Mouse (Mus musculus): ENCODE measurements around the gene Serpina12. TPM values are rescaled to one million over a fixed set of nuclear protein-coding genes. Genes with fewer than 3 reads are reported as not detected.

Gene Serpina12
- polyA plus RNA-seq, 1 experiment = not detected

- no peak for TF ChIP-seq CTCF (IDR thresholded peaks at IDR 0.05; ENCODE audit: control insufficient read depth, insufficient read depth, insufficient replicate concordance, low read depth, low read length)
- no peak for TF ChIP-seq POLR2A (IDR thresholded peaks at IDR 0.05; ENCODE audit: control insufficient read depth, low read depth, low read length)
- Histone ChIP-seq H3K4me1 (ENCODE audit: control insufficient read depth, insufficient read depth, low read length) (peaks cover 2% of the 10 kb centered on the region), H3K4me3 (ENCODE audit: control insufficient read depth, low read depth, low read length) (no peak overlapping the region), H3K27ac (ENCODE audit: control insufficient read depth, insufficient read depth, low read depth, low read length) (no peak overlapping the region), H3K27me3 (ENCODE audit: control insufficient read depth, insufficient read depth, low read length) (no peaks in the 10 kb centered on the region), H3K36me3 (ENCODE audit: control insufficient read depth, insufficient read depth, low read length) (no peaks in the 10 kb centered on the region)
These were observed 20.8 kb upstream of the Serpina12 start for GRCm38 (mm10) chr12:104064996-104065395.

GRCm38 (mm10) chr12:104064532-104064931 is 20.3 kb upstream of the Serpina12 start:
- Histone ChIP-seq H3K27ac (ENCODE audit: control insufficient read depth, insufficient read depth, low read depth, low read length) (no peak overlapping the region), H3K4me1 (ENCODE audit: control insufficient read depth, insufficient read depth, low read length) (peaks cover 2% of the 10 kb centered on the region), H3K36me3 (ENCODE audit: control insufficient read depth, insufficient read depth, low read length) (no peaks in the 10 kb centered on the region), H3K27me3 (ENCODE audit: control insufficient read depth, insufficient read depth, low read length) (no peaks in the 10 kb centered on the region), H3K4me3 (ENCODE audit: control insufficient read depth, low read depth, low read length) (no peak overlapping the region)
- TF ChIP-seq POLR2A (IDR thresholded peaks at IDR 0.05; ENCODE audit: control insufficient read depth, low read depth, low read length) (no peak), CTCF (IDR thresholded peaks at IDR 0.05; ENCODE audit: control insufficient read depth, insufficient read depth, insufficient replicate concordance, low read depth, low read length) (no peak)

GRCm38 (mm10) chr12:104061862-104062261 is 17.6 kb upstream of the Serpina12 start:
- no peaks in the 10 kb centered on the region for H3K36me3 ChIP-seq (ENCODE audit: control insufficient read depth, insufficient read depth, low read length)
- H3K27me3 ChIP-seq (ENCODE audit: control insufficient read depth, insufficient read depth, low read length) = no peaks in the 10 kb centered on the region
- no peak for TF ChIP-seq POLR2A (IDR thresholded peaks at IDR 0.05; ENCODE audit: control insufficient read depth, low read depth, low read length)
- TF ChIP-seq CTCF (IDR thresholded peaks at IDR 0.05; ENCODE audit: control insufficient read depth, insufficient read depth, insufficient replicate concordance, low read depth, low read length) = no peak

GRCm38 (mm10) chr12:104060126-104060525 is 15.9 kb upstream of the Serpina12 start:
- H3K27ac ChIP-seq (ENCODE audit: control insufficient read depth, insufficient read depth, low read depth, low read length) = no peak overlapping the region
- TF ChIP-seq CTCF (IDR thresholded peaks at IDR 0.05; ENCODE audit: control insufficient read depth, insufficient read depth, insufficient replicate concordance, low read depth, low read length) (no peak), POLR2A (IDR thresholded peaks at IDR 0.05; ENCODE audit: control insufficient read depth, low read depth, low read length) (no peak)
- no peaks in the 10 kb centered on the region; the same call in 1 of the 2 replicates for H3K4me1 ChIP-seq (ENCODE audit: control insufficient read depth, insufficient read depth, low read length)
- H3K4me3 ChIP-seq (ENCODE audit: control insufficient read depth, low read depth, low read length) = no peak overlapping the region
- no peaks in the 10 kb centered on the region for H3K27me3 ChIP-seq (ENCODE audit: control insufficient read depth, insufficient read depth, low read length)
- H3K36me3 ChIP-seq (ENCODE audit: control insufficient read depth, insufficient read depth, low read length) = no peaks in the 10 kb centered on the region

More at GRCm38 (mm10) chr12:104061862-104062261, 17.6 kb upstream of the Serpina12 start:
- H3K4me1 ChIP-seq (ENCODE audit: control insufficient read depth, insufficient read depth, low read length) = no peaks in the 10 kb centered on the region; the same call in none of the 2 replicates
- no peak overlapping the region for H3K27ac ChIP-seq (ENCODE audit: control insufficient read depth, insufficient read depth, low read depth, low read length)
- H3K4me3 ChIP-seq (ENCODE audit: control insufficient read depth, low read depth, low read length) = no peak overlapping the region

- Histone ChIP-seq H3K36me3 (ENCODE audit: control insufficient read depth, insufficient read depth, low read length) (no peaks in the 10 kb centered on the region), H3K4me1 (ENCODE audit: control insufficient read depth, insufficient read depth, low read length) (no peaks in the 10 kb centered on the region; the same call in 1 of the 2 replicates), H3K27ac (ENCODE audit: control insufficient read depth, insufficient read depth, low read depth, low read length) (no peak overlapping the region), H3K27me3 (ENCODE audit: control insufficient read depth, insufficient read depth, low read length) (no peaks in the 10 kb centered on the region), H3K4me3 (ENCODE audit: control insufficient read depth, low read depth, low read length) (no peak overlapping the region)
- no peak for TF ChIP-seq CTCF (IDR thresholded peaks at IDR 0.05; ENCODE audit: control insufficient read depth, insufficient read depth, insufficient replicate concordance, low read depth, low read length)
- no peak for TF ChIP-seq POLR2A (IDR thresholded peaks at IDR 0.05; ENCODE audit: control insufficient read depth, low read depth, low read length)
These were observed 13.3 kb upstream of the Serpina12 start for GRCm38 (mm10) chr12:104057531-104057930.

- H3K27me3 ChIP-seq (ENCODE audit: control insufficient read depth, insufficient read depth, low read length) = no peaks in the 10 kb centered on the region
- no peaks in the 10 kb centered on the region for H3K36me3 ChIP-seq (ENCODE audit: control insufficient read depth, insufficient read depth, low read length)
- no peak overlapping the region for H3K4me3 ChIP-seq (ENCODE audit: control insufficient read depth, low read depth, low read length)
- TF ChIP-seq POLR2A (IDR thresholded peaks at IDR 0.05; ENCODE audit: control insufficient read depth, low read depth, low read length) (no peak), CTCF (IDR thresholded peaks at IDR 0.05; ENCODE audit: control insufficient read depth, insufficient read depth, insufficient replicate concordance, low read depth, low read length) (no peak)
- H3K4me1 ChIP-seq (ENCODE audit: control insufficient read depth, insufficient read depth, low read length) = no peaks in the 10 kb centered on the region; the same call in 1 of the 2 replicates
- H3K27ac ChIP-seq (ENCODE audit: control insufficient read depth, insufficient read depth, low read depth, low read length) = no peak overlapping the region
These were observed 12.8 kb upstream of the Serpina12 start for GRCm38 (mm10) chr12:104057050-104057449.

GRCm38 (mm10) chr12:104055755-104056154 is 11.5 kb upstream of the Serpina12 start:
- no peaks in the 10 kb centered on the region for H3K4me1 ChIP-seq (ENCODE audit: control insufficient read depth, insufficient read depth, low read length)
- no peak overlapping the region for H3K27ac ChIP-seq (ENCODE audit: control insufficient read depth, insufficient read depth, low read depth, low read length)
- no peaks in the 10 kb centered on the region for H3K27me3 ChIP-seq (ENCODE audit: control insufficient read depth, insufficient read depth, low read length)
- TF ChIP-seq POLR2A (IDR thresholded peaks at IDR 0.05; ENCODE audit: control insufficient read depth, low read depth, low read length) = no peak
- H3K4me3 ChIP-seq (ENCODE audit: control insufficient read depth, low read depth, low read length) = no peak overlapping the region
- H3K36me3 ChIP-seq (ENCODE audit: control insufficient read depth, insufficient read depth, low read length) = no peaks in the 10 kb centered on the region

- no peak overlapping the region for H3K27ac ChIP-seq (ENCODE audit: control insufficient read depth, insufficient read depth, low read depth, low read length)
- no peak overlapping the region for H3K4me3 ChIP-seq (ENCODE audit: control insufficient read depth, low read depth, low read length)
- no peaks in the 10 kb centered on the region for H3K27me3 ChIP-seq (ENCODE audit: control insufficient read depth, insufficient read depth, low read length)
- H3K4me1 ChIP-seq (ENCODE audit: control insufficient read depth, insufficient read depth, low read length) = no peaks in the 10 kb centered on the region
- TF ChIP-seq CTCF (IDR thresholded peaks at IDR 0.05; ENCODE audit: control insufficient read depth, insufficient read depth, insufficient replicate concordance, low read depth, low read length) (no peak), POLR2A (IDR thresholded peaks at IDR 0.05; ENCODE audit: control insufficient read depth, low read depth, low read length) (no peak)
- no peaks in the 10 kb centered on the region for H3K36me3 ChIP-seq (ENCODE audit: control insufficient read depth, insufficient read depth, low read length)
These were observed 9.8 kb upstream of the Serpina12 start for GRCm38 (mm10) chr12:104053995-104054394.
